Mouse (Mus musculus): ENCODE results near the gene Tln2.

Tln2 gene

DNA sequence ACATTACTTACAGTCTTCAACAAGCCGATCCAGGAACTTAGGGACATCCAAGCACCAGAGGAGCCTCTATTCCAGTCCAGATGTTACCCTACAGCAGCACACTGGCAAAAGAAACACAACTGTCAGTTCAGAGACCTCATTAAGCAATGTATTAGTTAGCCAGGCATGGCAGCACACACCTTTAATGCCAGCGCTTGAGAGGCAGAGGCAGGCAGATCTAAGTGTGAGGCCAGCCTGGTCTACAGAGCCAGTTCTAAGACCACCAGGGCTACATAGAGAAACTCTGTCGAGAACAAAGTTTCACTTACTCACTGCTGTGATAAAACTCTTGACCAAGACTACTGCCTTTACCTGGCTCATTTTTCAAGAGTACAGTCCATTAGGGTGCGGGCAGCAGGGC lies at the start of gene Tln2:
Gene Tln2 (minus strand): TSS at position 101 of the 400 bp plus-strand sequence.
- DNase-seq (ENCODE audit: low read depth, low spot score) = no peak

DNA sequence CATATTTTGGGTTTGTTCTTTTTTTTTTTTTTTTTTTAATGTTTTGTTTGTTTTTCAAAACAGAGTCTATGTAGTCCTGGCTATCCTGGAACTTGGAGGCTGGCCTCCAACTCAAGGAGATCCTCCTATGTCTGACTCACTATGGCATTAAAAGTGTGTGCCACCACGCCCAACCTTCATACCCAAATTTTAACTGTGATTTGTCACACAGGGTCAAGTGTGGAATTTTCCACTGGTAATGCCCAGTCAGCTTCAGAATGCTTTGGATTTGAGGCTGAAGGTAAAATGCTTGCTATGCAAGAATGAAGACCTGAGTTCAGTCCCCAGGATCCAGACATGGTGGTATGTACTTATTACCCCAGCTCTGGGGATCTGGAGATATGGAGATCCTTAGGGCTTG lies 49.7 kb upstream of the Tln2 start:
- DNase-seq (ENCODE audit: low read depth, low spot score) = no peak

DNA sequence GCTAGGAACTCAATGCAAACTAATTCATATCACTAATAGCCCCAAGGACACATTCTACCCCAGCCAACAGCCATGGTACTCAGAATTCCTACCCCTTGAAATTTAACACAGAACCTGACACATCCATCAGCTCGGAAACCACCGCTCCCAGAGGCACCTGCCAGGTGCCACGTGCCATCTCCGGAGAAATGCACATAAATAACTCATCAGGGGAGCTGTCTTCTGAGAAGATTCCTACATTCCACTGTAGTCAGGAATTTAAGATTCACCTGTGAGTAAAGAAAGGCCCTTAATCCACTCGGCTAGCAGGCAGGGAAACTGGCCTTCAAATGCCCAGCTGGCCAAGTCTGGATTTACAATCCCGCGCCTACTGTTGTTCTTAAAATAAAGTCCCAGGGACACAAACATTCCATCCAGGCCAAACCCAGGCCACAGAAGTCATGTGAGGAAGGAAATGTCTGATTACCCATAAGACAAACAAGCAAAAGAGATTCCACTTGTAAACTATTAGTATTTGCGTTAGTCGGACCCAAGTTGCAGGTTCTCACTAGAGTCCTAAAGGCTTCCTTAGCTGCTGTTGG lies 48.4 kb upstream of the Tln2 start:
- DNase-seq (ENCODE audit: low read depth, low spot score) = no peak

DNA sequence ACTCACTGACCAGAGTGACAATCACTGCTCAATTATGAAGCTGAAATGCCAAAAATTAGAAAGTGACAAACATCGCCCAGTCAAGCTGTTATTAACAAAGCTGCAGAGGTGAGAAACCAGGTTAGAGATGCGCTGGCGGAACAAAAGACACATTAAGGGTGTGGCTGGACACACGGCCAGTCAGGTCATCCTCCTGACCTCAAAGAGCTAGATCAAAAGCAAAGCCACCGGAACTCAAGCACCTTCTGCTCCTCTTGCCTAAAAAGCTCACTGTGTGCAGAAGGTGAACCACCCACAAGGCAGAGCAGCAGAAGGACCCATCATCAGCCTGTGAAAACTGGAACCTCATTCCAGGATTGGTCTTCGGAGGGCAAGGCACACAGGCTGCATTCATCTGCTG lies 47.8 kb upstream of the Tln2 start:
- no peak for DNase-seq (ENCODE audit: low read depth, low spot score)

- no peak for DNase-seq (ENCODE audit: low read depth, low spot score)
These were observed 46.4 kb upstream of the Tln2 start for GRCm38 (mm10) chr9:67605867-67606435.

DNA sequence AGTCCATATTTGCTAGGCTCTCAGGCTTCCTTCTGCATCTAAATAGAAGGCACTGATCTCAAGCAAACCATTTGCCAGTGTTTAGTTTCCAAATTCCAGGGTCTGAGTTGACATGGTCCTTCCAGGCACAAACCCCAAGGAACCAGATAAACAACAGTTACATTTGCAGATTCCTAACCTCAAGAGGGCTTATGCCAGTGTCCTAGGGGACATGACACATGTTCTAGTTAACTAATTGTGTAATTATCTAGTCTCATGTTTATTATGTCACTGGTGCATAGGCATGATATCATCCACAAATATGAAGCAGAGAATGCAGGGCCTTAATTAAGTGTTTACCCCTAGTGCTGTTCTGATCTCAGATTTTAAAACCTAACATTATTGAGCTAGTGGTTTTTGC lies 45.4 kb upstream of the Tln2 start:
- DNase-seq (ENCODE audit: low read depth, low spot score) = no peak

- no peak for DNase-seq (ENCODE audit: low read depth, low spot score)
These were observed 42.8 kb upstream of the Tln2 start for GRCm38 (mm10) chr9:67602347-67602746.

- DNase-seq (ENCODE audit: low read depth, low spot score) = no peak
These were observed 35.7 kb upstream of the Tln2 start for GRCm38 (mm10) chr9:67595221-67595620.

GRCm38 (mm10) chr9:67593469-67594141 lies 34.1 kb upstream of the Tln2 start:
- DNase-seq (ENCODE audit: low read depth, low spot score) = no peak

GRCm38 (mm10) chr9:67592726-67593125 lies 33.2 kb upstream of the Tln2 start:
- DNase-seq (ENCODE audit: low read depth, low spot score) = no peak

- DNase-seq (ENCODE audit: low read depth, low spot score) = peak; percentile 75
These were observed 27.6 kb upstream of the Tln2 start for GRCm38 (mm10) chr9:67587111-67587510.

- DNase-seq (ENCODE audit: low read depth, low spot score) = no peak
These were observed 27.0 kb upstream of the Tln2 start for GRCm38 (mm10) chr9:67586489-67586888.

DNA sequence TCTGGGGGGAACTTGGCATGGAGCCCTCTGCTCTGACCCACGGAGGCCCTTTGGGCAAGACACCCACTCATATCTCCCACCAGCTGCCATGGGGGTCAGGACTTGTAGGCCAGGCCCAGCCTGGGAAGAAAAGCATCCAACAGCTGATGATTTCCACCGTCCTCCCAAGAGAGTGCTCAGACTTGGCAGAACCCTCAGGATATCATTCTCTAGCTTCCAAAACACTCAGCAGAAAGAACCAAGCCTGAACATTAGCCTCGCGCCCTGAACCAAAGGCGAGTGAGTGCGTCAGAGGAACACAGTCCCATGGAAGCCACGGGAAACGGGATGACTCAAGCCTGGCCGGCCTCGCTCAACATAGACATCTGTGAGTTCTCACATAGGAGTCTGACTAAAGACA lies 25.4 kb upstream of the Tln2 start:
- no peak for DNase-seq (ENCODE audit: low read depth, low spot score)

DNA sequence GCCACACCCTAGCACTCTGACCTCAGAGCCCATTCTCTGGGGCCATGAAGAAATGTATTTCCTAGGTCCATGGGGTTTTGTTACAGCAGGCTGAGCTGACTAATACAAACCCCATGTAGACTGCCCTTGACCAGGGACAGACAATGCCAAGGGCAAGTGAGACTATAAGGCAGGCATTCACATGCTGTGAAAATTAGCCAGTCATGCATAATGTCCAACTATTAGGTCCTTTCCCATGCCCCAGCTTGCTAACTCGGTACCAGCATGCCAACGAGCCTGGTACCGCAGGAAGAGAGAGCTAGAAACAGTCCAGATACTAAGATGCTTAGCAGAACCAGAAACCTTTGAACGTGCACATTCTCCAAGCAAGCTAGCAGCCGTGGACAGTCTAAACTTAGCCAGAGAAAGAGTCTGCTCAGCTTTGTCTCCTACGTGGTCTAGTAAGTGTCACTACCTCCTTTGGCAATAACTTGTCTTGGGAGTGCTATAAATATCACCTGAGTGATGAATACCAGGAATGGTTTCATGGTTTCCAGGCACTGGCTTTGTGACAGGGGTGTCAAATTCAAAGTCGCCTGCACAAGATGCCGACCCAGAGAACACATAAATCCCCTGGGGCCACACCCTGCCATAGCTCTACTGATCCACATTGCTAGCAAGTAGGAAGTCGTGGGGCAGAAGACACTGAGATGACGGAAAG lies 22.2 kb upstream of the Tln2 start:
- no peak for DNase-seq (ENCODE audit: low read depth, low spot score)

GRCm38 (mm10) chr9:67579541-67579940 lies 20.0 kb upstream of the Tln2 start:
- no peak for DNase-seq (ENCODE audit: low read depth, low spot score)

DNA sequence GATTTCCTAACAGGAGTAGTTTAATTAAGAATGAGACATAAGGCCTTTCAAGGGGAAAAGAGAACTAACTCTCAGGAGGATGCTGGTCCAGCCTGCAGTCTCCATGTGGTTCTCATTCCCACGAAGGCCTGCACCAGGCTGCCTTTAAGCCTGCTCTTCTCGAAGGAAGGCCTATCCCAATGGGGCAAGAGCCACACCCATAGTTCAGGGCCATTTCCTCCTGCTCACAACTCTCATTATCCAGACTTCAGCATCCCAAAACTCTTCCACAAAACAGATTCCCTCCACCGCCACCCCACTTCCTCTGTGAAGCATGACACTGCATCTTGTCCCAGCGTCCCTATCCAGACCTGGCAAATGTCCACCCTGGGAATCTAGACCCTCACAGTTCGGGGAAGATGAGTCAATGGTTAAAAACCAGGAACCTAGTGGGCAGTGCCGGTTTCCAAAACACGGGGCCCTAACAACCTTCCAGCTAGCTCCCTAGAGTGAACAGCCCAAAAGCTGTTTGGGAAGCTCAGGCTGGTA lies 15.3 kb upstream of the Tln2 start:
- no peak for DNase-seq (ENCODE audit: low read depth, low spot score)

DNA sequence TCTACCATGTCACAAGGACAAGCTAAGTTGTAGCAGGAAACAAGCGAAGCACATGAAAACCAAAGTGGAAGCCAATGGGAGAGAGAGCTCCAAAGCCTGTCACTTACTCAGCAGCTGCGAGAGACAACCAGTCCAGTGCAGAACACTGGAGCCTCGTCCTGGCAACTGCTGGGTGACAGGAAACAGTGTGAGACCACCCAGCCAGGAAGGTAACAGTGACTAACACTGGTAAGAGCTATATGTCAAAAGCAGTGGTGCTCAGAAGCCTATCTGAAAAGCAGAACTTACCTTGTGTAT lies 14.1 kb upstream of the Tln2 start:
- no peak for DNase-seq (ENCODE audit: low read depth, low spot score)

- DNase-seq (ENCODE audit: low read depth, low spot score) = no peak
These were observed 13.5 kb upstream of the Tln2 start for GRCm38 (mm10) chr9:67572790-67573682.

- no peak for DNase-seq (ENCODE audit: low read depth, low spot score)
These were observed 6.3 kb upstream of the Tln2 start for GRCm38 (mm10) chr9:67565801-67566258.

DNA sequence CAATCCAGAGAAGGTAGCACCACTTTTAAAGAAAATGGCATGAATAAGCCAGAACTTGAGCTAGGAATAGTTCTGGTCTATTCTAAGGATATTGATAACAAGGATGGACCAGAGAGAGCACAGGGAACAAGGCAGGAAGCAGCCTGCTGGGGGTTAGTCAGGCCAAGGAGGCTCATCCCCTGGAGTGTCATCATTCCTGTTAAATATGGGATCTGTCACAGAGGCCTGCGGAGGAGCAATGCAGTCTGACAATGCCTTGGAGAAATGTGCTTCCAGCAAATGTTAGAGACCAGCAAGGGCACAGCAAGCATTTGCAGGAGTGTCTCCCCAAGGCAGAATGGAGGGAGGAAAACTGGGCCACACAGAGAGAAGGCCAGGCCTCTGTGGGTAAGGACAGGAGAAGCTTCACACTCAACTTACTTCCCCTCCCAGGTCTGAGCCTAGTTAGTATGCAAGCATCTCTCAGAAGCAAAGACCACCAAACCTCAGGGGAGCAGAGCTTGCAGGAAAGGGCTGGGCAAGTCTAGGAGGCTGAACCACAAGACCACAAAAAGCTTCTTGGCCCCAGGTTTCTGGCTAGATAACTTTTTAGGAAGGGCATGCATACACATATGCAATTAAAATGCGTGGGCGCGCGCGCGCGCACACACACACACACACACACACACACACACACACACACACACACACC lies 9.5 kb downstream of the Tln2 start:
- DNase-seq (ENCODE audit: low read depth, low spot score) = no peak

- DNase-seq (ENCODE audit: low read depth, low spot score) = no peak
These were observed 10.2 kb downstream of the Tln2 start for GRCm38 (mm10) chr9:67549332-67549731.
